Mouse (Mus musculus) cortical plate, adult 2 months (tissue): ENCODE results near the gene Phykpl.

ENCODE experiments used
- CTCF ChIP-seq: fragments of 200-500 bp; IDR thresholded peaks from 2 replicates; pipeline ENCODE4 v1.5.1; 2011; ENCODE audit warnings: mild to moderate bottlenecking, control low read depth, low read length; ENCODE audit not compliant: insufficient read depth; ENCODE audit errors: extremely low read depth
- POLR2A ChIP-seq: fragments of 200-500 bp; IDR thresholded peaks from 2 replicates; pipeline ENCODE4 v1.6.1; 2011; ENCODE audit warnings: mild to moderate bottlenecking, low read length, control low read depth; ENCODE audit not compliant: insufficient read depth; ENCODE audit errors: extremely low read depth

DNA sequence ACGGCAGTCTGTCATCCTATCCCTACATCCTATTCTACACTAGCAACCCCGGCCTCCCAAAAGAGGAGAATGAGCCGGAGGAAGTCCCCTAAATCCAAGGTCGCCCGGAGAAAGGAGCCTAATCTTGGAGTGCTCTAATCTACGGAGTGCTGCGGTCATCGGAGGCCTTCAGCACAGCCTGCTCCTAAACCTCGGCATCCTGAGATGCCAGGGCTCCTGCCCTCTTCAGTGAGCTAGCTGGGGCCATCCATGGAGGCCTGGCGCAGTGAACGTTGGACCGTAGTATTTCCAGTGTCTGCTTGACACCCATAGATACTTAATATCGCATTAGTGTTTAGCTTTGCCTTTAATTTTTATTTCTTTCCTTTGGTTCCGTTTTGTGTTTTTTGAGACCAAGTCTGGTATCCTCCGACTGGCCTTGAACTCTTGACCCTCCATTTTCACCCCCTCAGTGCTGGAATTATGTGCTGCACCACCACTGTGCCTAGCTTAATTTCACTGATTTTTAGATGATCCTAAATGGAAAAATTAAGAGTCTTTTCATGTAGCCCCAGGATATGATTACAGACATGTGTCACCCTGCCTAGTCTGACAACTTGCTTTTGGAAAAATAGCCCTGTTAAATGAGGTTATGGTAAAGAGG, 22.7 kb downstream of the Phykpl start:
- TF ChIP-seq CTCF = no peak
- no peak for TF ChIP-seq POLR2A
